ENCODE assay signal across 22 mouse cellular contexts in genomic region chr6:143164906-143165255, GRCm38 (mm10).
"Had no signal": no experiment of that assay in that cellular context is flagged by ENCODE, and none has a peak within 500 bp of the region (broad histone marks: within the 10 kb centered on the region; RNA-seq: fewer than 3 reads in every experiment).

No protein-coding gene starts in this region.

- H3K36me3 ChIP-seq: limb, embryonic 12.5 days; limb, embryonic 15.5 days; midbrain, embryonic 12.5 days; midbrain, embryonic 15.5 days; neural tube, embryonic 12.5 days; neural tube, embryonic 15.5 days had no signal

- DNase-seq: kidney, postnatal 10 days; kidney, postnatal 4 days; left cerebral cortex, postnatal 4 days; liver, postnatal 0 days; lung, embryonic 14.5 days; right cerebral cortex, adult 18-20 months; right cerebral cortex, postnatal 14 days; right cerebral cortex, postnatal 4 days; thymus, adult 2 months; thymus, postnatal 14 days; thymus, postnatal 4 days had no signal

- H3K4me3 ChIP-seq: kidney, embryonic 15.5 days; limb, embryonic 12.5 days; limb, embryonic 15.5 days; midbrain, embryonic 12.5 days; midbrain, embryonic 15.5 days; neural tube, embryonic 12.5 days; neural tube, embryonic 15.5 days had no signal

- ATAC-seq: liver, postnatal 0 days; lung, postnatal 0 days; midbrain, embryonic 15.5 days had no signal

- H3K9me3 ChIP-seq: kidney, embryonic 15.5 days; limb, embryonic 12.5 days; limb, embryonic 15.5 days; midbrain, embryonic 12.5 days; midbrain, embryonic 15.5 days; neural tube, embryonic 12.5 days; neural tube, embryonic 15.5 days had no signal

- H3K9ac ChIP-seq: kidney, embryonic 15.5 days; limb, embryonic 12.5 days; limb, embryonic 15.5 days; liver, embryonic 14.5 days; liver, postnatal 0 days; lung, embryonic 14.5 days; midbrain, embryonic 12.5 days; midbrain, embryonic 15.5 days; neural tube, embryonic 12.5 days; neural tube, embryonic 15.5 days had no signal

- H3K27ac ChIP-seq: kidney, embryonic 15.5 days; limb, embryonic 12.5 days; limb, embryonic 15.5 days; liver, embryonic 14.5 days; macrophage; midbrain, embryonic 12.5 days; midbrain, embryonic 15.5 days; neural tube, embryonic 12.5 days; neural tube, embryonic 15.5 days; stomach, postnatal 0 days had no signal

- H3K27me3 ChIP-seq: kidney, embryonic 15.5 days; limb, embryonic 12.5 days; limb, embryonic 15.5 days; midbrain, embryonic 15.5 days; neural tube, embryonic 12.5 days; neural tube, embryonic 15.5 days had no signal

- H3K4me2 ChIP-seq: kidney, embryonic 15.5 days; limb, embryonic 12.5 days; limb, embryonic 15.5 days; lung, embryonic 14.5 days; midbrain, embryonic 12.5 days; midbrain, embryonic 15.5 days; neural tube, embryonic 12.5 days; neural tube, embryonic 15.5 days had no signal
